Mouse (Mus musculus) midbrain, embryonic 13.5 days (tissue): ENCODE measurements at regions not wholly inside any gene's neighbourhood (a gene's known extent, or its start where the extent isn't known, plus 50 kb on each side); places are given as distances from the start of the nearest gene placed in this dataset.

Experiments
- ATAC-seq: fragments of 200-750 bp; cut with Nextera tagmentation; 2 replicates; pipeline ENCODE4 v1.8.0; 2017; ENCODE audit warnings: mild to moderate bottlenecking, moderate TSS enrichment, moderate library complexity
- H3K27ac ChIP-seq: fragments of 300-500 bp; sonication (generic); 2 replicates; pipeline ENCODE4 v1.5.1; 2015; ENCODE audit warnings: inconsistent platforms, mild to moderate bottlenecking, moderate library complexity
- H3K27me3 ChIP-seq: fragments of 300-500 bp; sonication (generic); 2 replicates; pipeline ENCODE4 v1.6.1; 2015; ENCODE audit warnings: mild to moderate bottlenecking, inconsistent platforms
- H3K36me3 ChIP-seq: fragments of 300-500 bp; sonication (generic); 2 replicates; pipeline ENCODE4 v1.6.1; 2015; ENCODE audit warnings: mild to moderate bottlenecking, inconsistent platforms
- H3K4me1 ChIP-seq: fragments of 300-500 bp; sonication (generic); replicated peaks from 2 replicates; pipeline ENCODE4 v1.6.1; 2015; ENCODE audit warnings: inconsistent platforms
- H3K4me2 ChIP-seq: fragments of 300-500 bp; sonication (generic); replicated peaks from 2 replicates; pipeline ENCODE4 v1.6.1; 2015; ENCODE audit warnings: moderate library complexity, mild to moderate bottlenecking, inconsistent platforms
- H3K4me3 ChIP-seq: fragments of 300-500 bp; sonication (generic); replicated peaks from 2 replicates; pipeline ENCODE4 v1.5.1; 2015; ENCODE audit warnings: mild to moderate bottlenecking, inconsistent platforms
- H3K9ac ChIP-seq: fragments of 300-500 bp; sonication (generic); replicated peaks from 2 replicates; pipeline ENCODE4 v1.6.1; 2015; ENCODE audit warnings: mild to moderate bottlenecking, inconsistent platforms
- H3K9me3 ChIP-seq: fragments of 300-500 bp; sonication (generic); 2 replicates; pipeline ENCODE4 v1.6.1; 2016; ENCODE audit warnings: mild to moderate bottlenecking, inconsistent platforms
- WGBS: fragments of 180-500 bp; shearing (Covaris S2); methylation state at CpG from one replicate; pipeline ENCODE4 v1.1.7; 2015; 5-methylcytosine and 5-hydroxymethylcytosine counted together

DNA sequence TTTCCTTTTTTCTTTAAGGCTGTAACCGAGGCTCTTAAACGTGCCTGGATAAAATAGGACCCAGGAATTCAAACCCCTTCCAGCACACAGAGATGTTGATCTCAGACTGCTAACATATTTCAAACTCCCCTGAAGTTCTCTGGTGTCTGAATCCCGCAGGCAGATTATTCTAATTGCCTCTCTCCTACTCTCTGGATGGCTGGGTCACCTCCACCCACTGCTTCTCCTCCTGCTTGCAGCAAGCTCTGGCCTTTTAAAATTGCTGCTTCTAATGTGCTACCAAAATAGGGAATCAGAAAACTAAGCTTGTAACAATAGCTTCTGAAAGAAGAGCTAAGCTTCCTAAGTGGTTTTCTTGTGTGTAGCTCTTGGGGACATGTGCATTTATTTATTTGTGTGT is 64.4 kb upstream of the Ldb2 start:
- Histone ChIP-seq H3K27me3 (no peaks in the 10 kb centered on the region), H3K9ac (no peak overlapping the region), H3K4me2 (no peak overlapping the region), H3K4me3 (no peak overlapping the region), H3K36me3 (no peaks in the 10 kb centered on the region), H3K27ac (peak overlapping the region; percentile 10; the same call in 1 of the 2 replicates), H3K4me1 (peaks cover 3% of the 10 kb centered on the region; the same call in 1 of the 2 replicates), H3K9me3 (no peaks in the 10 kb centered on the region)
- 50% methylated on average over 3 of the region's 3 CpGs for WGBS
- ATAC-seq, result no peak

DNA sequence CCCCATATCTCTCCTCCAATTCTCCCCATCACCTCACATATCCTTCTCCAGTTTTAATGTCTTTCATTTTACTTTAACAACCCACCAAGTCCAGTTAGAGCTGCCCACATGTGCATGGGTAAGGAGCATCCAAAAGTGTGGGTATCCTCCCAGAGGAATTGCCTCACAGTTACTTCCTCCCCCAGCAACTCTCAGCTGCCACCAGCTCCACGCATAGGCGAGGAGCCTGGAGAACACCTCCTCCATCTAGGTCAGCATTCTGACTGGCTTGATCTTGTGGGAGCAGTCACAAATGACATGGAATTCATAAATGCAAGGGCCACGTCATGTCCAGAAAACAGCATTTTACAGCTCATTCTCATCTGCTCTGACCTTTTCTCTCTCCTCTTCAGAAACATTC is 63.9 kb upstream of the Ldb2 start:
- peaks cover 3% of the 10 kb centered on the region; the same call in 1 of the 2 replicates for H3K4me1 ChIP-seq
- H3K36me3 ChIP-seq, result no peaks in the 10 kb centered on the region
- H3K4me2 ChIP-seq, result no peak overlapping the region
- H3K4me3 ChIP-seq, result no peak overlapping the region
- no peak overlapping the region for H3K9ac ChIP-seq
- WGBS, result 71% methylated on average over 3 of the region's 3 CpGs
- no peaks in the 10 kb centered on the region for H3K27me3 ChIP-seq
- H3K27ac ChIP-seq, result no peak overlapping the region
- ATAC-seq, result no peak
- no peaks in the 10 kb centered on the region for H3K9me3 ChIP-seq

DNA sequence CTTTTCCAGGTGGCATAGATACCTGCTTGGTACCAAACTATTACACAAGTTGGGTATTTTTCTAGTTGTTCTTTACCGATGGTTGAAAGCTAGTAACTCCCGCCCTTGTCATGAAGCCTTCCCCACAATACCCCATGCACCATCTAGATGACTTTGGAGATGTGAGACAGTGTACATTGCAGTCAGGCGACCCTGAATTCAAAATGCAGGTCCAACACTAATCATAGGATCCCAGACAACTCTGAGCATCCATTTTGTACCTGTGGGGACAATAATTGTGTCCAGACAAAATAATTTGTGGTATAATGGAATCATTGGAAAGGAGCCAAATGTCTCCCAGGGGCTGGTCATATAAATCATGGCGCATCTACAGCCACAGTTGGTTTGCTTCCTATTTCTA is 54.7 kb upstream of the Ldb2 start:
- Histone ChIP-seq H3K4me1 (no peaks in the 10 kb centered on the region), H3K27me3 (no peaks in the 10 kb centered on the region), H3K4me2 (no peak overlapping the region), H3K36me3 (no peaks in the 10 kb centered on the region), H3K9me3 (no peaks in the 10 kb centered on the region), H3K27ac (no peak overlapping the region), H3K4me3 (no peak overlapping the region), H3K9ac (no peak overlapping the region)
- WGBS, result 86% methylated on average over 4 of the region's 4 CpGs
- no peak for ATAC-seq
